Mouse (Mus musculus): Measurements from ENCODE around the gene Hnrnpul1.

- no peak for TF ChIP-seq CTCF (IDR thresholded peaks at IDR 0.05; ENCODE audit: low read depth, low read length)
- TF ChIP-seq POLR2A (IDR thresholded peaks at IDR 0.05; ENCODE audit: borderline replicate concordance, low read depth, low read length) = no peak
Observed at GRCm38 (mm10) chr7:25705801-25706251, 48.7 kb downstream of the Hnrnpul1 start.
